Mouse (Mus musculus) neural tube, embryonic 15.5 days (tissue): Measurements from ENCODE around the gene Ubxn4. TPM values are rescaled to one million over a fixed set of nuclear protein-coding genes. Genes with fewer than 3 reads are reported as not detected.
A peak's percentile ranks its signal among the peaks of the same experiment; 100 is the strongest.
"Not testable (repeated sequence)": the region's sequence is repeated elsewhere in the genome, so short reads cannot be mapped to it uniquely, and the experiment has no call there.

Source experiments
- ATAC-seq: fragments of 200-750 bp; cut with Nextera tagmentation; 2 replicates; pipeline ENCODE4 v1.8.0; 2017; ENCODE audit warnings: mild to moderate bottlenecking, moderate TSS enrichment, moderate library complexity; ENCODE audit not compliant: low FRiP score
- H3K27ac ChIP-seq: fragments of 300-500 bp; sonication (generic); replicated peaks from 2 replicates; pipeline ENCODE4 v1.5.1; 2015; ENCODE audit warnings: mild to moderate bottlenecking, inconsistent platforms
- H3K27me3 ChIP-seq: fragments of 300-500 bp; sonication (generic); replicated peaks from 2 replicates; pipeline ENCODE4 v1.6.1; 2015; ENCODE audit warnings: inconsistent platforms
- H3K36me3 ChIP-seq: fragments of 300-500 bp; sonication (generic); 2 replicates; pipeline ENCODE4 v1.6.1; 2015; ENCODE audit warnings: inconsistent platforms
- H3K4me1 ChIP-seq: fragments of 300-500 bp; sonication (generic); 2 replicates; pipeline ENCODE4 v1.6.1; 2015; ENCODE audit warnings: inconsistent platforms
- H3K4me2 ChIP-seq: fragments of 300-500 bp; sonication (generic); 2 replicates; pipeline ENCODE4 v1.6.1; 2015; ENCODE audit warnings: inconsistent platforms, mild to moderate bottlenecking, moderate library complexity
- H3K4me3 ChIP-seq: fragments of 300-500 bp; sonication (generic); replicated peaks from 2 replicates; pipeline ENCODE4 v1.5.1; 2015; ENCODE audit warnings: mild to moderate bottlenecking, inconsistent platforms
- H3K9ac ChIP-seq: fragments of 300-500 bp; sonication (generic); replicated peaks from 2 replicates; pipeline ENCODE4 v1.6.1; 2015; ENCODE audit warnings: mild to moderate bottlenecking, inconsistent platforms
- H3K9me3 ChIP-seq: fragments of 300-500 bp; sonication (generic); replicated peaks from 2 replicates; pipeline ENCODE4 v1.6.1; 2016; ENCODE audit warnings: inconsistent platforms
- WGBS: fragments of 180-500 bp; shearing (Covaris S2); methylation state at CpG from one replicate; pipeline ENCODE4 v1.1.7; 2015; ENCODE audit warnings: mixed read lengths; 5-methylcytosine and 5-hydroxymethylcytosine counted together
- microRNA counts: library from miRNA; unstranded; fragments of <30 nt; microRNA quantifications from one replicate; lab custom pipeline; 2016
- microRNA-seq: library from miRNA; unstranded; fragments of <30 nt; microRNA quantifications from one replicate; pipeline ENCODE4, GENCODE M21; 2017
- polyA plus RNA-seq: library from polyadenylated mRNA; unstranded; fragments of >200 nt; fragmentation: Nextera tagmentation; extraction: Ambion mirVana; gene quantifications from 2 replicates; pipeline ENCODE4 v1.2.1, GENCODE M21; 2015

Ubxn4 gene
- polyA plus RNA-seq, 1 experiment from 2014 or later = 80.4 TPM

DNA sequence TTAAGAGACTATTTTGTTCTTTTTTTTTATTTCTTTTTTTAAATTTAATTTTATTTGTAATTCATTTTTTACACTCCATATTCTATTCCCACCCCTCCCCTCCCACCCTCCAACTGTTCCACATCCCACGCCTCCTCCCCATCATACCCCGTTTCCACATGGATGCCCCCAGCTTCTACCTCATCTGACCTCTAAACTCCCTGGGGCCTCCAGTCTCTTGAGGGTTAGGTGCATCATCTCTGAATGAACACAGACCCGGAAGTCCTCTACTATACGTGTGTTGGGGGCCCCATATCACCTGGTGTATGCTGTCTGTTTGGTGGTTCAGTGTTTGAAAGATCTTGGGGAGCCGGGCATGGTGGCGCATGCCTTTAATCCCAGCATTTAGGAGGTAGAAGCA lies 75.5 kb downstream of the Ubxn4 start:
- not testable (repeated sequence) for H3K27me3 ChIP-seq, H3K4me2 ChIP-seq, H3K36me3 ChIP-seq, H3K9me3 ChIP-seq, H3K4me1 ChIP-seq, ATAC-seq, H3K27ac ChIP-seq, H3K4me3 ChIP-seq, H3K9ac ChIP-seq
- WGBS = 91% methylated on average over 6 of the region's 6 CpGs

DNA sequence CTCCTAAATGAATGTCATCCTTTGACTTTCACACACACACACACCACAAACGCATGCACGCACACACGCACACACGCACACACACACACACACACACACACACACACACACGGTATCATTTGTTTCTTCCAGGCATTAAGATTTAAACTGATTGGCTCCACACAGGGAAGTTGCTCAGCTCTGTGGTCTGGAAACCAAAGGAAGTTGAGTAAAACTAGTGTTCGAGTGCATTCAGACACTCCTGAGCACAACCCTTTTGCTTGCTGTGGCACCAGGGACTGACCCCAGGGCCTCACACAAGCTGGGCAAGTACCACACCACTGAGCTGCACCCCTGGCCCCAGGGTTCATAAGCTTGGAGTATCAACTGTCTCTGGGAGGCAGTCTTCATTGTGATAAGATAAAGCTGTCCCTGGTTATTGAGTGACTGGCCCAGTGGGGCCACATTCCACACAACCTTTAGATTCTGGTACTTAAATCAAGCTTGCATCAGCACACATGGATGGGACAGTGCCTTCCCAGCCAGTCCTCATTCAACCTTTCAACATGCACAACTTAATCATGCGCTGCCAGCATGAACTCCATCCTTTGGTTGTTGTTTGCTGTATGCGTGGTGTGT lies 79.4 kb downstream of the Ubxn4 start:
- Histone ChIP-seq H3K27ac (no peak overlapping the region), H3K9me3 (no peaks in the 10 kb centered on the region), H3K4me3 (no peak overlapping the region), H3K27me3 (no peaks in the 10 kb centered on the region), H3K4me2 (no peak overlapping the region), H3K9ac (no peak overlapping the region), H3K36me3 (no peaks in the 10 kb centered on the region), H3K4me1 (no peaks in the 10 kb centered on the region)
- WGBS = 90% methylated on average over 8 of the region's 8 CpGs
- ATAC-seq = no peak

DNA sequence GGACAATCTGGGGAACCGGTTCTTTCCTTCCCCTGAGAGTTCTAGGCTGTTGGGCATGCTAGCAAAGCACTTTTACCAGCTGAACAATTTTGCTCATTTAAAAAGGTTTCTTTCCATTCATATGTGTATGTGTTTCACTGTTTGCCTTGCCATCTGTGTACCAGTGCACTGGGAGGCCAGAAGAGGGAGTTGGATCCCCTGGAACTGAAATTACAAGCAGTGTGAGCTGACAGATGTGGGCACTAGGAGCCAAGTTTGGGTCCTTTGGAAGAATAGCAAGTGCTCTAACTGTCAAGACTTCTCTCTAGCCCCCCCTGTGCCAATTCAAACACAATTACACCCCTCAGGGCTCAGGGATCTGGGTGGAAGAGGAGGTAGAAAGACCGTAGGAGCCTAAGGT lies 81.0 kb downstream of the Ubxn4 start:
- Histone ChIP-seq H3K4me1 (no peaks in the 10 kb centered on the region), H3K9ac (no peak overlapping the region), H3K4me3 (no peak overlapping the region), H3K27ac (no peak overlapping the region), H3K36me3 (no peaks in the 10 kb centered on the region), H3K9me3 (no peaks in the 10 kb centered on the region), H3K4me2 (no peak overlapping the region), H3K27me3 (no peaks in the 10 kb centered on the region)
- ATAC-seq = no peak
- WGBS = 74% methylated on average over 2 of the region's 2 CpGs

- H3K27ac ChIP-seq = no peak overlapping the region
- H3K9ac ChIP-seq = no peak overlapping the region
- H3K27me3 ChIP-seq = no peaks in the 10 kb centered on the region
- no peaks in the 10 kb centered on the region for H3K4me1 ChIP-seq
- H3K9me3 ChIP-seq = no peaks in the 10 kb centered on the region
- no peak for ATAC-seq
- no peak overlapping the region for H3K4me2 ChIP-seq
- H3K4me3 ChIP-seq = no peak overlapping the region
- 95% methylated on average over 1 of the region's 1 CpGs for WGBS
- H3K36me3 ChIP-seq = peaks cover 7% of the 10 kb centered on the region; the same call in 1 of the 2 replicates
Observed at GRCm38 (mm10) chr1:128327165-128327564, 83.4 kb downstream of the Ubxn4 start.

DNA sequence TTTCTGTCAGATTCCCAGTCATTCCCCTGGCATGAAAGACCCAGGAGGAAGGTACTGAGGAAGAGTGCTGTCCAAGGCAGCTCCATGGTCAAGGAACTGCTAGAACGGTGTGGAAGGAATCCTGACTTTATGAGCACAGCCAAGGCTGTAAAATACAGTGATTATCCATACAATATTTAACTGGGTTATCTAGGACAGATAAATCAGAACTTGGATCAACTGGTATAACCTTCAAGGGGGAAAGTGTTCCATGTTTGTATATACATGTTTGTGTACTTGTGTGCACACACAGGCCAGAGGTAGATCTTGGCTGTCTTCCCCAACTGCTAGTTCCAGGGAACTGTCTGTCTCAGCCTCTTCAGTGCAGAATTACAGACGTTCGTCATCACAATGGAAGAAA lies 84.5 kb downstream of the Ubxn4 start, which contains the start of gene Lct:
Gene Lct, minus strand, starts transcription at position 101 of the 400 bp plus-strand sequence.
- H3K27ac ChIP-seq = no peak within 1 kb of the TSS
- H3K4me2 ChIP-seq = no peak within 1 kb of the TSS
- no peak within 1 kb of the TSS for H3K4me3 ChIP-seq
- no peaks in the 10 kb centered on the region for H3K4me1 ChIP-seq
- H3K27me3 ChIP-seq = no peaks in the 10 kb centered on the region
- 86% methylated on average over 3 of the region's 3 CpGs for WGBS
- H3K36me3 ChIP-seq = peaks cover 16% of the 10 kb centered on the region
- no peaks in the 10 kb centered on the region for H3K9me3 ChIP-seq
- H3K9ac ChIP-seq = no peak within 1 kb of the TSS
- ATAC-seq = no peak

MicroRNAs within 50 kb of the gene (microRNA counts, 519-probe panel; counts per million panel counts)
- 3,251 counts per million, percentile 79 among the panel's probes with 10 or more counts for microRNA mmu-miR-128 (lab: Ali Mortazavi, UCI)

Small RNA genes within 50 kb of the gene (microRNA-seq; reads per million reads assigned to microRNA genes)
- 1,336 reads per million, percentile 82 among the genes with 10 or more reads in this experiment for gene Mir128-1

Other genes with a start within 250 kb of the Ubxn4 start
- gene Zranb3, start 140.9 kb upstream of the Ubxn4 start, polyA plus RNA-seq = 4.1 and 4.8 TPM in 2 replicates
- 78.7 and 83.3 TPM in 2 replicates for gene R3hdm1, start 140.7 kb upstream of the Ubxn4 start, polyA plus RNA-seq
- gene Lct, start 84.4 kb downstream of the Ubxn4 start, polyA plus RNA-seq = 0.12 and 0.52 TPM in 2 replicates
- 52.3 and 111 TPM in 2 replicates for gene Mcm6, start 115.7 kb downstream of the Ubxn4 start, polyA plus RNA-seq
- gene Dars, start 173.4 kb downstream of the Ubxn4 start, polyA plus RNA-seq = 132 and 154 TPM in 2 replicates